Mouse (Mus musculus) liver, embryonic 12.5 days (tissue): ENCODE results near the gene Lag3. TPM values are rescaled to one million over a fixed set of nuclear protein-coding genes. Genes with fewer than 3 reads are reported as not detected.

ENCODE experiments used
- ATAC-seq: fragments of 200-750 bp; cut with Nextera tagmentation; 2 replicates; pipeline ENCODE4 v1.8.0; 2017; ENCODE audit warnings: moderate number of reproducible peaks, mild to moderate bottlenecking, moderate library complexity
- H3K27ac ChIP-seq: fragments of 300-500 bp; sonication (generic); 2 replicates; pipeline ENCODE4 v1.5.1; 2016; ENCODE audit warnings: mild to moderate bottlenecking
- H3K27me3 ChIP-seq: fragments of 300-500 bp; sonication (generic); replicated peaks from 2 replicates; pipeline ENCODE4 v1.6.1; 2016; ENCODE audit warnings: mild to moderate bottlenecking, moderate library complexity
- H3K36me3 ChIP-seq: fragments of 300-500 bp; sonication (generic); 2 replicates; pipeline ENCODE4 v1.6.1; 2016; ENCODE audit warnings: mild to moderate bottlenecking, moderate library complexity
- H3K4me1 ChIP-seq: fragments of 300-500 bp; sonication (generic); 2 replicates; pipeline ENCODE4 v1.6.1; 2016
- H3K4me2 ChIP-seq: fragments of 300-500 bp; sonication (generic); 2 replicates; pipeline ENCODE4 v1.6.1; 2016; ENCODE audit warnings: mild to moderate bottlenecking, moderate library complexity
- H3K4me3 ChIP-seq: fragments of 300-500 bp; sonication (generic); 2 replicates; pipeline ENCODE4 v1.5.1; 2016; ENCODE audit warnings: mild to moderate bottlenecking, moderate library complexity
- H3K9ac ChIP-seq: fragments of 300-500 bp; sonication (generic); 2 replicates; pipeline ENCODE4 v1.6.1; 2016; ENCODE audit warnings: mild to moderate bottlenecking, moderate library complexity
- H3K9me3 ChIP-seq: fragments of 300-500 bp; sonication (generic); replicated peaks from 2 replicates; pipeline ENCODE4 v1.6.1; 2016; ENCODE audit warnings: mild to moderate bottlenecking, moderate library complexity
- WGBS: fragments of 180-500 bp; shearing (Covaris S2); methylation state at CpG from one replicate; pipeline ENCODE4 v1.1.7; 2016; ENCODE audit not compliant: insufficient replicate concordance; 5-methylcytosine and 5-hydroxymethylcytosine counted together
- polyA plus RNA-seq: library from polyadenylated mRNA; unstranded; fragments of >200 nt; fragmentation: Nextera tagmentation; extraction: Ambion mirVana; gene quantifications from 2 replicates; pipeline ENCODE4 v1.2.1, GENCODE M21; 2016

Gene Lag3
- polyA plus RNA-seq = 0.32 and 0.33 TPM in 2 replicates

DNA sequence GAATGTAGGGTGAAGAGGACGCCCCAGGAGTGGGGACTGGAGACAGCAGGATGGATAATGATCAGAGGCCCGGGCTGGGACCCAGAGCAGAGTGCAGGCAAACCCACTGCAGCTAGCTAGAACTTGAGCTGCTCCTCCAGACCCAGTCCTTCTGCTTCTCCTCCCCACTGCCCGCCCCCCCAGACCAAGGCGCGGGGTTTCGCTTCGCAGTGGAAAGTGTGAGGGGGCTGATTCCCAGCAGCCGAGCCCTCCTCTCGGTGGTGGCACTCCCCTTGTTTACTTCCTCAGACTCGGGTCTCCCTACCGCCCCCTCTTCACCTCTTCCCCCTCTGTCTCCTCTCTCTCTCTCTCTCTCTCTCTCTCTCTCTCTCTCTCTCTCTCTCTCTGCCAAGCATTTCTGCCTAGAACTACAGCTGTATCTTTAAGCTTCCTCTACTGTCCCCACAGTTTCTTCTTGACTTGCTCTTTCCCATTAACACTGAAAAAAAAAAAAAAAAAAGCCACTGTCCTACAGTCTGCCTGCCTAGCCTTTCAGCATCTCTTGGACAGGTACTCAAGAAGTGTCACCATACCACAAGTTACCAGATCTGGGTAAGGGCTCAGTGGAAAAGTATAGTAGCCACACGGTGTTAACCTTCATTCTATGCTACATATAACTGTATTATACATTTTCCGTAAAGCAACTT is at the start of gene Lag3:
Gene Lag3 (minus strand): TSS at position 173 of the 686 bp plus-strand sequence.
- peaks cover 46% of the 10 kb centered on the region for H3K4me1 ChIP-seq
- no peaks in the 10 kb centered on the region for H3K9me3 ChIP-seq
- H3K27ac ChIP-seq = no peak within 1 kb of the TSS
- H3K27me3 ChIP-seq = peaks cover 91% of the 10 kb centered on the region
- H3K9ac ChIP-seq = no peak within 1 kb of the TSS
- WGBS = 26% methylated on average over 12 of the region's 13 CpGs
- no peak within 1 kb of the TSS for H3K4me3 ChIP-seq
- H3K36me3 ChIP-seq = peaks cover 9% of the 10 kb centered on the region; the same call in 1 of the 2 replicates
- no peak within 1 kb of the TSS; the same call in 1 of the 2 replicates for H3K4me2 ChIP-seq
- no peak for ATAC-seq

DNA sequence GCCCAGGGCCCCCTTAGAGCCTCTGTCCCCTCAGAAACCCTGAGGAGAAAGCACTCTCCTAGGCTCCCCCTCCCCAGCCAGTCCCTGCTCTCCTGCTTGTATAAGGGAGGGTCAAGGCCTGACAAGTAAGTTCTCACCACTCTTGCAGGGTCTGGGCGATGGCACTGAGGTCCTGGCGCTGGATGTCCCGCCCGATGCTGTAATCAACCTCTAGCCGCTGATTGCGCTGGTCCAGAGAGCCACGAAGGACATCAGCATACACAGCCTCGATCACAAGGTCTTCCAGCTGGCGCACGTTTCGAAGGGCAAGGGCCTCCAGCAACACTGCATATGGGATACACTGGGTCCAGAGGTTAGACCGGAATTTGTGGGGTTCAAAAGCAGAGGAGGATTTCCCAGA is 49.5 kb upstream of the Lag3 start:
- Histone ChIP-seq H3K4me3 (no peak overlapping the region), H3K4me2 (no peak overlapping the region), H3K9ac (no peak overlapping the region), H3K27ac (no peak overlapping the region), H3K27me3 (no peaks in the 10 kb centered on the region), H3K4me1 (peaks cover 12% of the 10 kb centered on the region), H3K36me3 (peaks cover 64% of the 10 kb centered on the region), H3K9me3 (no peaks in the 10 kb centered on the region)
- ATAC-seq = no peak
- 84% methylated on average over 12 of the region's 12 CpGs for WGBS

DNA sequence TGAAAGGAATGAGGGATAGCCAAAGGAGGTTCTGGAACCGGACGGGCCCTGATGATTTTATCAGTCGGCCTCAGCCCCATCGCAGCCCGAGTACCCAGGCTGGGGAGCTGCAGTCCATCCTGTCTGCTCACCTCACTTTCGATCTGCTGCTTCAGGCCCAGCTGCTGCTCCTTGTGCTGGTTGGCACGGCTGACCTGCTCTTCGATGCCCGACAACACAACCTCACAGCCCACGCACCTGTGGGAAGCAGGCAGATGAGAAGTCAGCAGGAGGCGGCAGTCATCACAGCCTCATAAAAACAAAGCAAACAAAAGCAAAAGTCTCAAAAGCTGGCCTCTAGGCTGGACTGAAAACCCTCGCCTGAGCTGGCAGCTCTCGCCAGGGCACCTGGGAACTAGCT is 48.5 kb upstream of the Lag3 start:
- Histone ChIP-seq H3K36me3 (peaks cover 70% of the 10 kb centered on the region), H3K4me1 (peaks cover 8% of the 10 kb centered on the region), H3K27me3 (no peaks in the 10 kb centered on the region), H3K9me3 (no peaks in the 10 kb centered on the region), H3K4me3 (no peak overlapping the region), H3K4me2 (no peak overlapping the region), H3K9ac (no peak overlapping the region), H3K27ac (no peak overlapping the region)
- WGBS = 87% methylated on average over 13 of the region's 13 CpGs
- no peak for ATAC-seq

- no peaks in the 10 kb centered on the region for H3K9me3 ChIP-seq
- no peak overlapping the region for H3K27ac ChIP-seq
- H3K4me3 ChIP-seq = no peak overlapping the region
- H3K27me3 ChIP-seq = no peaks in the 10 kb centered on the region
- H3K36me3 ChIP-seq = peaks cover 83% of the 10 kb centered on the region
- no peaks in the 10 kb centered on the region for H3K4me1 ChIP-seq
- H3K4me2 ChIP-seq = no peak overlapping the region
- ATAC-seq = no peak
- H3K9ac ChIP-seq = no peak overlapping the region
- WGBS = 74% methylated on average over 3 of the region's 3 CpGs
Observed at GRCm38 (mm10) chr6:124958127-124958526, 46.6 kb upstream of the Lag3 start.

- WGBS = 76% methylated on average over 4 of the region's 4 CpGs
Observed at GRCm38 (mm10) chr6:124955212-124955611, 43.7 kb upstream of the Lag3 start.

DNA sequence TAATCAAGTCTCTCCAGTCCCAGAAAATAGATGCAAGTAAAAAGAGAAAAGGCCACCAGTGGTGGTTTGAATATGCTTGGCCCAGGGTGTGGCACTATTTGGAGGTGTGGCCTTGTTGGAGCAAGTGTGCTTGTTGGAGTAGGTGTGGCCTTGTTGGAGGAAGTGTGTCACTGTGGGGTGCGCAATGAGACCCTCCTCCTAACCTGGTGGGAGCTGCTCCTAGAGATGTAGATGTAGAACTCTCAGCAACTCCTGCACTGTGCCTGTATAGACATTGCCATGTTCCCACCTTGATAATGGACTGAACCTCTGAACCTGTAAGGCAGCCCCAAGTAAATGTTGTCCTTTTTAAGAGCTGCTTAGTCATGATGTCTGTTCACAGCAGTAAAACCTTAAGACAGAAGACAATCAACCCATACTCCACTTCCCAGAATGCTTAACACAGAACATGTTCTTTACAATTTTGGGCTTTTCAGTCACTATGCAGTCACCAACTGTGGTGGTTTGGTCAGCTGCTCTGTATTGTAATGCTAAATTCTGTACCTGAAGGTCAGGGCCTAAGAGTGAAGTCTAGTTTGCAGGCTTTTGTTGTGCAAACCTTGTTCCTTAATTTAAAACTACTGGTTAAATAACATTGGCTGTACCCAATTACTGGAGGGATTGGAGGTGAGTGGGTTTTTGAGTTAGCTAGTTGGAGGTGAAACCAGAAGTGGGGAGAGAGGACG is 42.6 kb upstream of the Lag3 start:
- H3K27ac ChIP-seq = no peak overlapping the region
- no peak overlapping the region for H3K9ac ChIP-seq
- peaks cover 48% of the 10 kb centered on the region for H3K36me3 ChIP-seq
- ATAC-seq = no peak
- H3K9me3 ChIP-seq = peaks cover 15% of the 10 kb centered on the region; the same call in 1 of the 2 replicates
- H3K27me3 ChIP-seq = no peaks in the 10 kb centered on the region
- 64% methylated on average over 2 of the region's 2 CpGs for WGBS
- H3K4me1 ChIP-seq = no peaks in the 10 kb centered on the region
- no peak overlapping the region for H3K4me3 ChIP-seq
- no peak overlapping the region for H3K4me2 ChIP-seq

More at GRCm38 (mm10) chr6:124955212-124955611, 43.7 kb upstream of the Lag3 start:
- Histone ChIP-seq H3K4me3 (no peak overlapping the region), H3K27ac (no peak overlapping the region), H3K9ac (no peak overlapping the region), H3K4me1 (no peaks in the 10 kb centered on the region), H3K36me3 (peaks cover 58% of the 10 kb centered on the region), H3K27me3 (no peaks in the 10 kb centered on the region), H3K4me2 (no peak overlapping the region), H3K9me3 (peaks cover 15% of the 10 kb centered on the region; the same call in 1 of the 2 replicates)
- ATAC-seq = no peak

DNA sequence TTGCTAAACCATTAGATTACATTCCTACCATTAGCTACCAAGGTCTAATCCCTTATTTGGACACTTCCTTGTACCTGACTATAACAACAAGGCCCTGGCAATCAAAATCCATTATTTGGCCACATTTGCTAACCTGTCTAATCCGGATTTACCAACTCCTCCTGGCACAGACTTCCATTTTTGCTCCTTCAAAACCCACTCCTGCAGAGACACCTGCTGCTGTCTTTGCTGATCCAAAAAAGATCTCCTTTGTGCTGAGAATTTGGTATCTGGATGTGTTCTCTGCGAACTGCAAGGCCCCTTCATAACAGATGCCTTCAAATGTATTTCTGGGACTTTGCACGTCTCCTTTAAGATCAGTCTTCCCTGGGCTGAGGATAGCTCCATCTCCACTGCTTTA is 32.0 kb upstream of the Lag3 start:
- H3K4me3 ChIP-seq = no peak overlapping the region
- H3K36me3 ChIP-seq = peaks cover 10% of the 10 kb centered on the region
- H3K27ac ChIP-seq = no peak overlapping the region
- no peak overlapping the region for H3K4me2 ChIP-seq
- 77% methylated on average over 3 of the region's 3 CpGs for WGBS
- H3K9ac ChIP-seq = no peak overlapping the region
- H3K27me3 ChIP-seq = 0 out of 2 replicates have a peak, but pooled peaks cover 5% of the 10 kb centered on the region
- no peaks in the 10 kb centered on the region for H3K9me3 ChIP-seq
- ATAC-seq = no peak
- H3K4me1 ChIP-seq = no peaks in the 10 kb centered on the region

GRCm38 (mm10) chr6:124941679-124942078 is 30.2 kb upstream of the Lag3 start:
- Histone ChIP-seq H3K4me1 (no peaks in the 10 kb centered on the region), H3K9ac (no peak overlapping the region), H3K4me3 (no peak overlapping the region), H3K4me2 (no peak overlapping the region), H3K27me3 (0 out of 2 replicates have a peak, but pooled peaks cover 5% of the 10 kb centered on the region), H3K9me3 (no peaks in the 10 kb centered on the region), H3K36me3 (peaks cover 25% of the 10 kb centered on the region), H3K27ac (no peak overlapping the region)
- WGBS = 77% methylated on average over 1 of the region's 1 CpGs
- ATAC-seq = no peak

- Histone ChIP-seq H3K4me2 (no peak overlapping the region), H3K9me3 (no peaks in the 10 kb centered on the region), H3K4me3 (no peak overlapping the region), H3K9ac (no peak overlapping the region), H3K27me3 (0 out of 2 replicates have a peak, but pooled peaks cover 4% of the 10 kb centered on the region), H3K36me3 (peaks cover 56% of the 10 kb centered on the region), H3K27ac (no peak overlapping the region), H3K4me1 (0 out of 2 replicates have a peak, but pooled peaks cover 16% of the 10 kb centered on the region)
- WGBS = 81% methylated on average over 7 of the region's 7 CpGs
- no peak for ATAC-seq
Observed at GRCm38 (mm10) chr6:124938554-124938953, 27.0 kb upstream of the Lag3 start.

DNA sequence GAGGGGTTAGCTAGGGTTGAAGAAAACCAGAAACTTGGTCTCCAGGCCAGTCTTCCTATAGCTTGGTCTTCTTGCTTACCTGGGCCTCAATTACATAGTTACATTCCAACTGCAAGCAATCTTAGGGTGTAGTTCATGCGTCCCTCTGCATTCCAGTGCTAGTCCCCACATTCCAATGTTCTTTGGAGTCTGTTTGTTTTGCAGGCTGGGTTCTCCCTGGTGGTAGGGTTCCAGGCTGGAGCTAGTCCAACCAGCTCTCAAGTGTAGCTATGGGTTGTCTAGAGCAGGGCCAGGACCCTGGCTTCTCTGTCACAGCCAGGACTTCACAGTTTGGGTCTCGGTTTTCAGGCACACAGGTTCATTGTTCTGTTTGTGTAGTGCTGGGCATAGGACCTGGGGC is 26.0 kb upstream of the Lag3 start:
- peaks cover 65% of the 10 kb centered on the region for H3K36me3 ChIP-seq
- H3K9ac ChIP-seq = no peak overlapping the region
- H3K4me1 ChIP-seq = peaks cover 22% of the 10 kb centered on the region
- H3K27me3 ChIP-seq = no peaks in the 10 kb centered on the region
- H3K27ac ChIP-seq = no peak overlapping the region
- H3K4me3 ChIP-seq = no peak overlapping the region
- no peak for ATAC-seq
- H3K9me3 ChIP-seq = no peaks in the 10 kb centered on the region
- no peak overlapping the region for H3K4me2 ChIP-seq
- 72% methylated on average over 2 of the region's 2 CpGs for WGBS

- Histone ChIP-seq H3K27me3 (no peaks in the 10 kb centered on the region), H3K4me1 (peaks cover 30% of the 10 kb centered on the region), H3K9ac (no peak overlapping the region), H3K27ac (no peak overlapping the region), H3K4me3 (no peak overlapping the region), H3K36me3 (peaks cover 65% of the 10 kb centered on the region), H3K4me2 (no peak overlapping the region), H3K9me3 (no peaks in the 10 kb centered on the region)
- no peak for ATAC-seq
- 68% methylated on average over 1 of the region's 1 CpGs for WGBS
Observed at GRCm38 (mm10) chr6:124936681-124937080, 25.2 kb upstream of the Lag3 start.

- ATAC-seq = no peak
- no peak overlapping the region for H3K27ac ChIP-seq
- H3K4me2 ChIP-seq = no peak overlapping the region
- H3K27me3 ChIP-seq = no peaks in the 10 kb centered on the region
- peaks cover 36% of the 10 kb centered on the region for H3K4me1 ChIP-seq
- H3K9me3 ChIP-seq = no peaks in the 10 kb centered on the region
- 81% methylated on average over 7 of the region's 7 CpGs for WGBS
- no peak overlapping the region for H3K4me3 ChIP-seq
- no peak overlapping the region for H3K9ac ChIP-seq
- H3K36me3 ChIP-seq = peaks cover 64% of the 10 kb centered on the region
Observed at GRCm38 (mm10) chr6:124934670-124935069, 23.2 kb upstream of the Lag3 start.
